Mouse (Mus musculus) ES-Bruce4 (cell line): ENCODE data around the gene Trib2.

Source experiments
- CTCF ChIP-seq: IDR thresholded peaks from one replicate; pipeline ENCODE4 v1.8.1; 2011; ENCODE audit warnings: low read depth, low read length
- POLR2A ChIP-seq: IDR thresholded peaks from one replicate; pipeline ENCODE4 v1.8.1; 2011; ENCODE audit warnings: low read length; ENCODE audit not compliant: insufficient read depth

GRCm38 (mm10) chr12:15803936-15804438 lies 12.7 kb downstream of the Trib2 start:
- no peak for TF ChIP-seq POLR2A
- TF ChIP-seq CTCF, result no peak
